Mouse (Mus musculus): ENCODE measurements at regions not wholly inside any gene's neighbourhood (a gene's known extent, or its start where the extent isn't known, plus 50 kb on each side); places are given as distances from the start of the nearest gene placed in this dataset.

DNA sequence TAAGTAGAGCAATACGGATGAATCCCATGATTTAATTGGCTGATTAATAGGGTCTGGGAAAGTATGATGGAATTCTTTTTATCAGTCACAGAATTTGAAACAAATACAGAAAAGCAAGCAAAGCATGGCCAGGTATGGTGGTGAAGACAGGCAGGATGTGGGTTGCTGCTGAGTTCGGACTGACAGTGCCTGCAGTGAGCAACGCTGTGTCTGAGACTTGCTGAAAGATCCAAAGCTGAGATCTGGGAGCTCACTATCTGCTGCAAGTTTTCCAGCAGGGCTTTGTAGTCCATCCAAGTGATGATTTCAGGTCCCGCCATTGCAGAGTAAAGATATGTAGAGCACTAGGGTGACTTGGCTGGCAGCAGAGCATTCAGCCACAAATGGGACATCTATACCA, 189.3 kb upstream of the Ahr start:
- DNase-seq (ENCODE audit: low spot score): no peak

DNA sequence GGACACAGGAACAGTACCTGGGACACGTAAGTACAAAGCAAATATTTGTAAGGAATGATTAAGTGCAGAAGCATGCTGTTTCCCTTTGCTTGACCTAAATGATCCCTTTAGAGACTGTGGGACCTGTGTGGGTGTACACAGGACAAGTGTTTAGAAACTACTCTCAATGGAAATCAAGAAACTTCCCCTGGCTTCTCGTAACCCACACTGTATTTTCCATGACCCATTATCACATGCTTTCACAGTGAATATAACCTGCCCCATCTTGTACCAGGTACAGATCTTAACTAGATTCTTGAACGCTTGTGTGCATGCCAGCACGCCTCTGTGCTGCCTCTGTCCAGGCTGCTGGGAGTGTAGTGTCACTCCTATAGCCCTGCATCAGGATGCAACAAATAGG, 177.8 kb upstream of the Ahr start:
- DNase-seq (ENCODE audit: low spot score): no peak

- DNase-seq (ENCODE audit: low spot score): no peak
These were observed 176.8 kb upstream of the Ahr start for GRCm38 (mm10) chr12:35711549-35712070.

- no peak for DNase-seq (ENCODE audit: low spot score)
These were observed 175.5 kb upstream of the Ahr start for GRCm38 (mm10) chr12:35710323-35710722.

DNA sequence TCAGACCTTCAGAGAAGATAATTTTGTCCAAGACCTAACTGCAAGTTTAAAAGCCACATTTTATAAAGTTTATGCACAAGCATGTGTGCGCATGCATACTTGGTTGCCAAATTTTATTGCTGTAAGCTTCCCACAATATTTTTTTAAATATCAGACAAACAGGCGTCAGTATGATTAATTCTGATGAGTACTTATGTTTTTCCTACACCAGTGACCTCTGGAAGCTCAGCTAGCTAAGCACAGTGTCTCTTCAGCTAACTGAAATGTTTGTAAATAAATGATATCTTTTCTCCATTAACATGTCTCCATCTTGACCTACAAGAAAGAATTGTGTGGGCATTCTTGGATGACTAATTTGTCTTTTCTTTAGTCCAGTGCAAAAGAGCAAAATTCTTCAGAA, 168.6 kb upstream of the Ahr start:
- no peak for DNase-seq (ENCODE audit: low spot score)

DNA sequence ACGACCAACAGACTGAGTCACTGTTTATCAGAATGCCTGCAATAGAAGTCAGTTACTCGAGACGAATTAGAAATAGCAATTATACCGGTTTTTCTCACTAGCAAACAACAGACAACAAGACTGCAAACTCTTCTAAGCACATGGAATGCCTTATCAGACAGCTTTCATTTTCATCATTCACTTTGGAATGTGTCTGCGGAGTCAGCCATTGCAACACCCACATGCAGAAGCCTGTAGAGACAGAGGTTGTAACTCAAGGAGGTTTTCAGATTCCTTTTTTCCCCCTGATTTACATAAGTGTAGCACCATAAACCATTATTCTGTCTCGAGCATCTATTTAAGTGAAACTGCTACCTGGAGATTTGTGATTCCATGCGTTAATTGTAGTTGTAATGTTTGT, 167.8 kb upstream of the Ahr start:
- DNase-seq (ENCODE audit: low spot score): no peak

- no peak for DNase-seq (ENCODE audit: low spot score)
These were observed 159.4 kb upstream of the Ahr start for GRCm38 (mm10) chr12:35694253-35694652.

GRCm38 (mm10) chr12:35690914-35691313, 156.1 kb upstream of the Ahr start:
- DNase-seq (ENCODE audit: low spot score): no peak

DNA sequence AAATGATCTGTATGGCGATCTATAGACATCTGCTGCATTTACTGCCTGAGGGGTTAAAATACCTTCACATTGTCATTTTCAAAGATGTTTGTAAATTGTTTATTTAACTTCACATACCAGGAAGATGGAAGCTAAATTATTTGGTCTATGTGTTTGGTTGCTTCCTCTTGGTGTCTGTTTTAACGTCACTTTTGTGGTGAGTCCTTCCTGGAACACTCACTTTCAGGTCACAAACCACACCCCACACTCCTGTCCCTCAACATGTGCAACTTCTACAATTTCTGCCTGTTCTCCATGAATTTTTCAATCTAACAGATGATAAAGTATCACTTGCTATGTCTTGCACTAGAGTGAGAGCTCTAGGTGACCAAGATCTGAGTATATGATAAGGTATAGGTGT, 151.4 kb upstream of the Ahr start:
- no peak for DNase-seq (ENCODE audit: low spot score)

DNA sequence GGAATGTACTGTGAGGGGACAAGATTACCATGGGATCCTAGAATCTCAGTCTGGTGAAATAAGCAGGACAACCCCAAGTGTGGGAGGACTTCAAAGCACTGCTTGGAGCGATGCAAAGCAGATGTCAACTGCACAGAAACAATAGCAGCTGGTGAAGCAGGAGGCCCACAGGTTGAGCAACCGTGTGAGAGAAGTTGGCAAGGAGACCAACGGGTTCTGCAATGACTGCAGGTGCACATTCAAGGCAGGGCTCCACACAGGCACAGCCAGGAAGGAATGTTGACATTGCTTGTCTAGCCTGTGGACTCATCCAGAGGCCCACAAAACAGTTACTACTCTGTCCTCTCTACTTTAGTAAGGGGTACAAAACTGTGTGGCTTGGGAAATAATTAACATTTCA, 150.4 kb upstream of the Ahr start:
- DNase-seq (ENCODE audit: low spot score): no peak

- DNase-seq (ENCODE audit: low spot score): no peak
These were observed 147.1 kb upstream of the Ahr start for GRCm38 (mm10) chr12:35681864-35682449.

DNA sequence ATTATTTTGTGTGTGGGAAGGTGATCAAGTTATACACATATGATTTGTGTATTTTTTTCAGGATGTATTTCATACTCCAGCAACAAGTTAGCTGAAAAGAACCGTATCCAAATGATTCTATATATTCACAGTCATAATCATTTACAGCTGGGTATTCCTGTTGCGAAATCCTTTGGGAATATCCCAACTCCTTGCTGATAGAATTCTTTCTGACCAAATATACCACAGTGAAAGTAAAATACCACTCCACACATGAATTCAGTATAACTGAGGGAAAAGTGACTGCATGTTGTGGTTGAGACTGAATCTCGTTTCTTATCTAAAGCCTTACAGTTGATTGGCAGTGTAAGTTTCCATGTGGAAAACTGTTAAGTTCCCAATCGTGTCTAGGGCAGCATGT, 145.1 kb upstream of the Ahr start:
- DNase-seq (ENCODE audit: low spot score): no peak

GRCm38 (mm10) chr12:35679025-35679424, 144.2 kb upstream of the Ahr start:
- no peak for DNase-seq (ENCODE audit: low spot score)

DNA sequence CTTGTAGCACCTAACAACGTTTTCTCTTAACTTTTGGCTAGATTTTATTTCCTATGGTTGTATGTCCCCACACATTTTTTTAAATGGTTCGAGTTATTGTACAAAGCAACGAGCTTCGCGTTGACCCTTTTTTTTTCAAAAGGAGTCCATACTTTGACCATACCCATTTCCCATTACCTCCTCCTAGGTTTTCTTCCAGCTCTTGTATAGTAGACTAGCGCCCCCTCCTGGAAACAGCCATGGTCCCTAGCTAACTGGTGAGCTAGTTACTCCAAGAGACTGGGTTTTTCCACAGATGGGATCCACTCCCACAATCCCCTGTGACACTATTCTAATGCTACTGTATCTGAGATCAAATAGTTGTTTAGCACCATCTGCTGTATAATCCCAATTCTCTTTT, 139.6 kb upstream of the Ahr start:
- DNase-seq (ENCODE audit: low spot score): no peak

GRCm38 (mm10) chr12:35670980-35671379, 136.1 kb upstream of the Ahr start:
- no peak for DNase-seq (ENCODE audit: low spot score)

GRCm38 (mm10) chr12:35668716-35669115, 133.9 kb upstream of the Ahr start:
- DNase-seq (ENCODE audit: low spot score): no peak

DNA sequence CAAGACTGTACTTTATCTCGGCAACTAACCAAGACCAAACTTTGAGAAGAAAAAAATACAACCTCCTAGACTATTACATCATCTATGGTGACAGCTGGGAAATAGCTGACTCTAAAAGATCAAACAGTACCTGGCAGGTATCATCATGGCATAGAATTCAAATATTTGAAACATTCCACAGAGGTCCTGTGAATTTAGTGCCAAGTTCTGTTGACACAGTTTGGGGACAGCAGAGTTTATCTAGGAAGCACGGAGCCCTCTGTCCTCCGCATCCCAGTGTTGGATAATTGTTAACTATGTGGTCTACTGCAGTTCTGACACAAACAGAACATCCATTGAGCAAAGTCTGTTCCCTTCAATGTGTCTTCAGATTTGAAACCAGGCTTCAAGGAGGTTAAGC, 132.9 kb upstream of the Ahr start:
- no peak for DNase-seq (ENCODE audit: low spot score)

GRCm38 (mm10) chr12:35667218-35667617, 132.4 kb upstream of the Ahr start:
- DNase-seq (ENCODE audit: low spot score): no peak

- no peak for DNase-seq (ENCODE audit: low spot score)
These were observed 131.2 kb upstream of the Ahr start for GRCm38 (mm10) chr12:35666062-35666461.

DNA sequence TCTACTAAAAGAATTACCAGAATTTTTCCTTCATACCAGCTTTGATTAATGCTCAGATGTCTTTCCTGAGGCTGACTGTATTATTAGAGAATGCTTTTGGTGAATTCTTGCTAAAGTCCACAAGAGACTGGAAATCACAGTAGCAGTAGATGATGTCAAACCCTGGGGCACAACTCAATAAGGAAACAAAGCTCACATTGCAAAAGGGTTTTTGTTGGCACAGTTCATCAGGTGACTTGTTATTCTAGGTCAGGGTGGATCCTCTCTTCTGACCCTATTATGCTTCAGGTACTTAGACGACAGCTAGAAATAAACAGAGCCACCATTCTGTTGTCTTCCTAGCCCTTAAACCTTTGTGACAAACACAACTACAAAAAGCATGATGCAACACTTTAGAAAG, 128.2 kb upstream of the Ahr start:
- DNase-seq (ENCODE audit: low spot score): no peak

DNA sequence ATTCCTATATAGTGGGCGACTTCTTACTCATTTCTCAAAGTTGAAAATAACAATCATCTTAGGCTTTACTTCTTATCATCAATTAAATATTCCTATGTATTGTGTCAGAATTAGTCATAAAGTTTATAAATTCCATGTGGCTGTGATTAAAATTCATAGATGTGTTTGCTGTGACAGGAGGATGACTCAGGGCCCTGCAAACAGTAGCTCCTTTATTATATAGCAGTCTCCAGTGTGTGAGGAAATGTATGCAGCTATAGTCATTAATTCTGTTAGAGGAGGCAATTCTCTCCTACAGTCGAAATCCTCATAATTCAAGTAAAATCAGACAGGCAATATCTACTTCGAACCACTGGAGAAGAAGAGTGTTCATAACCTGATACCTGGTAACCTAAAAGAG, 121.7 kb upstream of the Ahr start:
- no peak for DNase-seq (ENCODE audit: low spot score)

- no peak for DNase-seq (ENCODE audit: low spot score)
These were observed 114.9 kb upstream of the Ahr start for GRCm38 (mm10) chr12:35649772-35650171.

DNA sequence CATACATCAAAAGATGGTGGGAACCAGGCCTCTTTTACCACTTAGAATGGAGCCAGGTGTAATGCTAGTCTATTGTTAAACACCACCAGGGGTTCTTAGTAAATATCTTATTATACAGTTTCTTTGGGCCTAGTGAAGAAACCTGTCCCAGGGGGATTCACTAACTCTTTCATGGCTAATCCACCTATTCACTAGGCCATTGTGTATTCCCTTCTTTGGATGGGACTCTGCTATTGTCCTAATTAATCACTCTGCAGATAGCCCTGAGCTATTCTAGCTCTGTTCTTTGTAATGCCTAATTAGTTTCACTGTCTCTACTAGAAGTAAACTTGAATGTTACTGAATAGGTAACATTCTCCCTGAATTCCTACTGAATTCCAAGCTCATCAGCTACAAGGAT, 107.6 kb upstream of the Ahr start:
- DNase-seq (ENCODE audit: low spot score): no peak

GRCm38 (mm10) chr12:35641741-35642140, 106.9 kb upstream of the Ahr start:
- no peak for DNase-seq (ENCODE audit: low spot score)

GRCm38 (mm10) chr12:35640911-35641345, 106.1 kb upstream of the Ahr start:
- DNase-seq (ENCODE audit: low spot score): no peak
